Mouse (Mus musculus): ENCODE data around the gene Atp6v1g2. TPM values are rescaled to one million over a fixed set of nuclear protein-coding genes. Genes with fewer than 3 reads are reported as not detected.
A peak's percentile ranks its signal among the peaks of the same experiment; 100 is the strongest.
"Not testable (repeated sequence)": the region's sequence is repeated elsewhere in the genome, so short reads cannot be mapped to it uniquely, and the experiment has no call there.

Atp6v1g2 gene
- polyA plus RNA-seq, 1 experiment from 2014 or later, result 64.8 TPM

DNA sequence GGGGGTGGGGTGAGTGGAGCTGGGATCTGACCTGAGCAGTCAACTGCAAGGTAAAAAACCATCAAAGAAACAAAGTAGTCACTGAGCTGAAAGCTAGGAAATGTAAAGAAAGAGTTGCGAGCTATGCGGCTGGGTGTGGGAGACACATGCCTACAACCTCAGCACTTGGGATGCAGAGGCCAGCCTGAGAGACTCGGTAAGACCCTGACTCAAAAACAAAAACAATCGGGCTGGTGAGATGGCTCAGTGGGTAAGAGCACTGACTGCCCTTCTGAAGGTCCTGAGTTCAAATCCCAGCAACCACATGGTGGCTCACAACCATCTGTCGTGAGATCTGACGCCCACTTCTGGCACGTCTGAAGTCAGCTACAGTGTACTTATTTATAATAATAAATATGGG, 630 bp downstream of the Atp6v1g2 start:
- peaks cover 33% of the 10 kb centered on the region for H3K4me1 ChIP-seq (replicated peaks; ENCODE audit: control insufficient read depth, insufficient read depth, low read length)
- ATAC-seq; H3K36me3 ChIP-seq (ENCODE audit: control insufficient read depth, insufficient read depth); H3K27ac ChIP-seq (ENCODE audit: low read length); H3K4me2 ChIP-seq (ENCODE audit: low read length); H3K9me3 ChIP-seq (ENCODE audit: control insufficient read depth, low read length); H3K27me3 ChIP-seq (replicated peaks; ENCODE audit: control insufficient read depth, insufficient read depth, low read length); H3K9ac ChIP-seq (replicated peaks; ENCODE audit: low read depth, low read length): not testable (repeated sequence)
- WGBS, result 90% methylated on average over 7 of the region's 7 CpGs
- H3K4me3 ChIP-seq (replicated peaks; ENCODE audit: low read length), result peak overlapping the region; percentile 65; the same call in 1 of the 2 replicates

DNA sequence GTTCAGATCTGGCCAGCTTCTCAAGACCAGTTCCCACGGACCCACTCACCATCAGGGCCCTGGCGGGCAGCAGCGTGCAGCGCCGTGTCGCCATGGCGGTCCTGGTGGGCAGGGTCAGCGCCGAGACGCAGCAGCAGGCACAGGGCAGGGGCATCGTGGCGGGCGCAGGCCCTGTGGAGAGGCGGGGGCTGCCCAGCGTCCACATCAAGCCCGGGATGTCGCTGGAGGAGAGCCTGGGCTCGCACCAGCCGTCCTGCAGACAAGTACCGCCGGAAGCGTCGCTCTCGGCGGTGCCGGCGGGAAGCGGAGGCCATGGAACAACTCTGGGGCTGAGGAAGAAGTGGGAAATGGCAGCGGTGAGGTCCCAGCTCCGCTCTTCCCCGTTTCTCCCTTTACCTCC, 1.4 kb downstream of the Atp6v1g2 start:
- peak overlapping the region; percentile 94 for H3K4me2 ChIP-seq (ENCODE audit: low read length)
- no peaks in the 10 kb centered on the region for H3K9me3 ChIP-seq (ENCODE audit: control insufficient read depth, low read length)
- H3K36me3 ChIP-seq (ENCODE audit: control insufficient read depth, insufficient read depth), result no peaks in the 10 kb centered on the region
- peak overlapping the region; percentile 83 for H3K9ac ChIP-seq (replicated peaks; ENCODE audit: low read depth, low read length)
- H3K27me3 ChIP-seq (replicated peaks; ENCODE audit: control insufficient read depth, insufficient read depth, low read length), result no peaks in the 10 kb centered on the region
- H3K4me3 ChIP-seq (replicated peaks; ENCODE audit: low read length), result peak overlapping the region; percentile 65
- H3K4me1 ChIP-seq (replicated peaks; ENCODE audit: control insufficient read depth, insufficient read depth, low read length), result peaks cover 33% of the 10 kb centered on the region
- no peak for ATAC-seq
- 9% methylated on average over 31 of the region's 31 CpGs for whole genome bisulfite sequencing
- peak overlapping the region; percentile 97 for H3K27ac ChIP-seq (ENCODE audit: low read length)

DNA sequence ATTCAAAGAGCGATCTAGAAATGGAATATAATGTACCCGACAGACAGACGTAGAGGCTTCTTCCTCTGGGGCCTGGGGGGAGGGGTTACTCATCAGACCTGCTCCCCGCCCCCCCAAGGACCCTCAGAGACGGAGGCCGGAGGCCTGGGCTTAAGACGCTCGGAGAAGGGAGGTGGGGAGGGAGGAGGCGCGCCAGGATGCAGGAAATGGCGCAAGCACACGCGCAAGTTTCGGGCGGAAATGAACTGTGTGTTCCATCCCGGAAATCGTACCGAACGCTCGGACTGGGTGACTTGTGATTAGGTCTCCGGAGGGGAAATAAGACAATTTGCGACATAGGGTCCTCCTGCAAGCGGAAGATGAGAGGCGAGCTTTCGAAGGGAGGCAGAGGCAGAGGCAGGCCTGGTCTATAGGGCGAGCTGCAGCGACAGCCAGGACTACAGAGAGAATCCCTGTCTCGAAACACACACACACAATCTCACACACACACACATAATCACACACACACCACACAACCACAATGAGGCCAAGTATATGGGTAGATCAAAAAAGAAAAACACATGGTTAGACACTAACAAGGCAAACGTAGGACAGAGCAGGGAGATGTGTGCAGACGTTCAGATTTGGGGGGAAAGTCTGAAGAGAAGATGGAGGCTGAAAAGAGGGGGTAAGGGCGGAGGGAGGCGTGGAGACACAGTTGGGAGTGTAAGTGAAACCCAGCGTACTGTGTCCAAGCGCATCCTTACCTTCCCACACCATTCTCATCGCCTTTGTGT, 2.3 kb downstream of the Atp6v1g2 start, which contains the start of gene Nfkbil1:
Gene Nfkbil1 (minus strand): TSS at position 179 of the 776 bp plus-strand sequence.
- WGBS, result under 1% methylated on average over 35 of the region's 35 CpGs
- peaks cover 40% of the 10 kb centered on the region for H3K4me1 ChIP-seq (replicated peaks; ENCODE audit: control insufficient read depth, insufficient read depth, low read length)

DNA sequence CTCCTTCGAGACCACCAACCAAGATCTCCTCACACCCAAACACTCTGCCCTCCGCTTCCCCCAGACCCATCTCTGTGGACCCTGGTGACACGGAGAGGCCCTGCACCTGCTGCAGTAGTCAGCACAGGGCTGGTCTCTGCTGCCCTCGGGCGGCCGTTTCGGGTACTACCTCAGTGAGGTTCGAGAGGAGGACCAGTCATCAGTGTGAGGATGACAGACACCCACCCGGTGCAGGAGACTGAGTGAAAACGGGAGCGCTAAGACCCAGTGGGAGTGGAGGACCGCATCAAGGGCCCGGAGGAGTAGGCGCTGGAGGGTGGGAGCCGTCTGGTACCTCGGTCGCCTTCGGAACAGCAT, 2.9 kb downstream of the Atp6v1g2 start:
- Histone ChIP-seq H3K36me3 (ENCODE audit: control insufficient read depth, insufficient read depth) (no peaks in the 10 kb centered on the region), H3K27ac (ENCODE audit: low read length) (peak overlapping the region; percentile 97), H3K4me3 (replicated peaks; ENCODE audit: low read length) (peak overlapping the region; percentile 65), H3K4me1 (replicated peaks; ENCODE audit: control insufficient read depth, insufficient read depth, low read length) (peaks cover 42% of the 10 kb centered on the region), H3K9ac (replicated peaks; ENCODE audit: low read depth, low read length) (peak overlapping the region; percentile 83), H3K4me2 (ENCODE audit: low read length) (peak overlapping the region; percentile 94), H3K9me3 (ENCODE audit: control insufficient read depth, low read length) (no peaks in the 10 kb centered on the region), H3K27me3 (replicated peaks; ENCODE audit: control insufficient read depth, insufficient read depth, low read length) (no peaks in the 10 kb centered on the region)
- peak; percentile 83 for ATAC-seq
- under 1% methylated on average over 18 of the region's 18 CpGs for WGBS

More for the DNA sequence above, 2.3 kb downstream of the Atp6v1g2 start, which contains the start of gene Nfkbil1:
- peak within 1 kb of the TSS; percentile 94 for H3K4me2 ChIP-seq (ENCODE audit: low read length)
- H3K27ac ChIP-seq (ENCODE audit: low read length), result peak within 1 kb of the TSS; percentile 97
- no peaks in the 10 kb centered on the region for H3K9me3 ChIP-seq (ENCODE audit: control insufficient read depth, low read length)
- peak within 1 kb of the TSS; percentile 65 for H3K4me3 ChIP-seq (replicated peaks; ENCODE audit: low read length)
- H3K36me3 ChIP-seq (ENCODE audit: control insufficient read depth, insufficient read depth), result no peaks in the 10 kb centered on the region
- H3K9ac ChIP-seq (replicated peaks; ENCODE audit: low read depth, low read length), result peak within 1 kb of the TSS; percentile 83
- H3K27me3 ChIP-seq (replicated peaks; ENCODE audit: control insufficient read depth, insufficient read depth, low read length), result no peaks in the 10 kb centered on the region
- peak; percentile 86 for ATAC-seq

DNA sequence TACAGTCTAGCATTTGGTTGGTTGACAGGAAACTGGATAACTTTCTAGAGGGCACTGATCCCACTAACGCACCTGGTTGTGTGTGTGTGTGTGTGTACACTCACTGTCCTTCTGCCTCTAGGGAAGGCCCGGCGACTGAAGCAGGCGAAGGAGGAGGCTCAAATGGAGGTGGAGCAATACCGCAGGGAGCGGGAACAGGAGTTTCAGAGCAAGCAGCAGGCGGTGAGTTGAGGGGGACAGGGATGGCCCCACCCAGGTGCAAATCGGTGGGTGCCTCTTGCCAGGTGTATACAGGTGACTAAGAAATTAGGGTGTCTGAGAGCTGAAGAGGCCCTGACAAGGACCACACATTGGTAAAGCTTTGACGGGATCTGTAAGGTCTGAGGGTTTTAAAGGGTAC, 3.5 kb downstream of the Atp6v1g2 start:
- H3K27me3 ChIP-seq (replicated peaks; ENCODE audit: control insufficient read depth, insufficient read depth, low read length), result no peaks in the 10 kb centered on the region
- 80% methylated on average over 9 of the region's 9 CpGs for WGBS
- no peak for ATAC-seq
- peak overlapping the region; percentile 83 for H3K9ac ChIP-seq (replicated peaks; ENCODE audit: low read depth, low read length)
- peak overlapping the region; percentile 97 for H3K27ac ChIP-seq (ENCODE audit: low read length)
- peaks cover 40% of the 10 kb centered on the region for H3K4me1 ChIP-seq (replicated peaks; ENCODE audit: control insufficient read depth, insufficient read depth, low read length)
- H3K36me3 ChIP-seq (ENCODE audit: control insufficient read depth, insufficient read depth), result no peaks in the 10 kb centered on the region
- H3K4me2 ChIP-seq (ENCODE audit: low read length), result peak overlapping the region; percentile 94
- H3K9me3 ChIP-seq (ENCODE audit: control insufficient read depth, low read length), result no peaks in the 10 kb centered on the region
- peak overlapping the region; percentile 65 for H3K4me3 ChIP-seq (replicated peaks; ENCODE audit: low read length)

DNA sequence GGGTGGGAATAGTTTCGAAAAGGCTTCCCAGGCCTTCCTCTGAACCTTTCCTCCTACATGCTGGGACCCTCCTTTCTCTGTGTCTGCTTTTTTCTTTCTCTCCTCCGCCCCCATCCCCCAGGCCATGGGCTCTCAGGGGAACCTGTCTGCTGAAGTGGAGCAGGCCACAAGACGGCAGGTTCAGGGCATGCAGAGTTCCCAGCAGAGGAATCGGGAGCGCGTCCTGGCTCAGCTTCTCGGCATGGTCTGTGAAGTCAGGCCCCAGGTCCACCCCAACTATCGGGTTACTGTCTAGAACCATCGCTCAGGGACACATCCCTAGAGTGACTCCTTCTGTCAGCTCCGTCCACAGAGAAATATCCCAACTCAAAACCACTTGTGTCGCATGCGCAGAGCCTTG, 4.0 kb downstream of the Atp6v1g2 start:
- no peak for ATAC-seq
- Histone ChIP-seq H3K9me3 (ENCODE audit: control insufficient read depth, low read length) (no peaks in the 10 kb centered on the region), H3K4me2 (ENCODE audit: low read length) (no peak overlapping the region), H3K27me3 (replicated peaks; ENCODE audit: control insufficient read depth, insufficient read depth, low read length) (no peaks in the 10 kb centered on the region), H3K27ac (ENCODE audit: low read length) (no peak overlapping the region), H3K9ac (replicated peaks; ENCODE audit: low read depth, low read length) (no peak overlapping the region), H3K36me3 (ENCODE audit: control insufficient read depth, insufficient read depth) (no peaks in the 10 kb centered on the region), H3K4me3 (replicated peaks; ENCODE audit: low read length) (no peak overlapping the region), H3K4me1 (replicated peaks; ENCODE audit: control insufficient read depth, insufficient read depth, low read length) (peaks cover 37% of the 10 kb centered on the region)
- 88% methylated on average over 12 of the region's 12 CpGs for WGBS

DNA sequence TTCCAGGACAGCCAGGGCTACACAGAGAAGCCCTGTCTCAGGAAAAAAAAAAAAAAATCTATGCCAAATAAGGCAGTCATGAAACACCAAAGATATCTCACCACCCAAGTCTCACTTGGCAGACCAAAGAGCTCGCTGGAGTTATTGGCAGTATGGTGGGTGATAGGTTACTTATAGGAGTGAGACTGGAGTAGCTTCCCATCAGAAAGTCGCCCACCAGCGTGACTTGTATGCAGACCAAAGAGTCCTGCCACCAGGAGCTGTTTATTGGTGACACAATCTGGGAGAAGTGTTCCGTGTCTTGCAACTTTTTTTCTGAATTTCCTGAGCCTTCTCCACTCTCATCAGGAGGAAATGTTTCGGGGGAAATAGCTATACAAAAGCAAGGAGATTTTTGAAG, 6.2 kb downstream of the Atp6v1g2 start:
- Histone ChIP-seq H3K4me1 (replicated peaks; ENCODE audit: control insufficient read depth, insufficient read depth, low read length) (peaks cover 41% of the 10 kb centered on the region), H3K4me2 (ENCODE audit: low read length) (no peak overlapping the region), H3K27ac (ENCODE audit: low read length) (no peak overlapping the region), H3K9me3 (ENCODE audit: control insufficient read depth, low read length) (no peaks in the 10 kb centered on the region), H3K36me3 (ENCODE audit: control insufficient read depth, insufficient read depth) (peaks cover 11% of the 10 kb centered on the region), H3K9ac (replicated peaks; ENCODE audit: low read depth, low read length) (no peak overlapping the region), H3K4me3 (replicated peaks; ENCODE audit: low read length) (no peak overlapping the region), H3K27me3 (replicated peaks; ENCODE audit: control insufficient read depth, insufficient read depth, low read length) (no peaks in the 10 kb centered on the region)
- 85% methylated on average over 5 of the region's 5 CpGs for WGBS
- no peak for ATAC-seq

DNA sequence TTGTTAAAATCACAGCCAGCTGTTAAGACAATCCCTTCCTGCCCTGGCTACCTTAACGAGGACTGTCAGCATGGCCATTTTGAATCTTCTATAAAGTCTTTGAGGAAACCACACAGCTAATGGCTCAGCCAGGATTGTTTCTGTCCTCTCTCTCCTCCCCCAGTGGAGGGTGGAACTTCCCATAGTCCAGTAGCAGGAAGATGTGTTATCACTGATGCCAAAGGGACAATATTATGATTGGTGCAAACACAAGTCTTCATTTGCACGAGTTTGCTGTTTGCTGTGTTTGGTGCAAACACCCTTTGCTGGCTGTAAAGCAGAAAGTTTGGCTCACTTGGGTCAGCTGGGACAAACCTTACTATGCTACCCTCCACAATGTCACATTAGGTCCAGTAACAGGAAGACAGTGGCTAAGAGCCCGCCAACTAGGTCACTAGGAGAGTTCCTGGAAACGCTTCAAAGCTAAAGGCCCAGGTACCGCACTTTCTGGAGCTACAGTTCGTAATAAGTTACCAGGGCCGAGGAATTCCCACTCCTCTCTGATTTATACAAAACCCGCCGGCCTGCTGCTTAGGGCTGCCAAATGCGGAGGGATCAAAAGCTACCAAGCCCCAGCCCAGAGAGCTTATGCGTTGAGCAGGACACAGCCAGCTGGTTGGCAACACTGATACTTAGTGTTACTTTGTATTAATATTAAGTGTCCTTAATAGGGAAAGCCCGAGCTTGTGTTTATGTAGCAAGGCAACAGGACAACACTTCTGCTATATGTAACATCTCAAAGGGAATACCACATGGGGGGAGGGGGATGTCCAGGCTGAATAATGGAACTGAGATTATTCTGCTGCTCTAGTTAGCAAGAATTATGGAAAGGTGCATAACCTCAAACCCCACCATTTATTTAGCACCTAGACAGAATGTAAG, 7.2 kb downstream of the Atp6v1g2 start:
- Histone ChIP-seq H3K4me2 (ENCODE audit: low read length) (peak overlapping the region; percentile 81), H3K4me1 (replicated peaks; ENCODE audit: control insufficient read depth, insufficient read depth, low read length) (peaks cover 44% of the 10 kb centered on the region), H3K27ac (ENCODE audit: low read length) (peak overlapping the region; percentile 98), H3K27me3 (replicated peaks; ENCODE audit: control insufficient read depth, insufficient read depth, low read length) (no peaks in the 10 kb centered on the region), H3K9ac (replicated peaks; ENCODE audit: low read depth, low read length) (peak overlapping the region; percentile 100), H3K9me3 (ENCODE audit: control insufficient read depth, low read length) (no peaks in the 10 kb centered on the region), H3K36me3 (ENCODE audit: control insufficient read depth, insufficient read depth) (peaks cover 16% of the 10 kb centered on the region), H3K4me3 (replicated peaks; ENCODE audit: low read length) (peak overlapping the region; percentile 96)
- 22% methylated on average over 12 of the region's 12 CpGs for WGBS
- ATAC-seq, result peak; percentile 0
